Mouse (Mus musculus) hindbrain, embryonic 16.5 days (tissue): ENCODE data around the gene Ros1. TPM values are rescaled to one million over a fixed set of nuclear protein-coding genes. Genes with fewer than 3 reads are reported as not detected.

Experiments
- ATAC-seq: fragments of 200-750 bp; cut with Nextera tagmentation; 2 replicates; pipeline ENCODE4 v1.8.0; 2017; ENCODE audit warnings: moderate TSS enrichment, moderate library complexity
- H3K27ac ChIP-seq: fragments of 300-500 bp; sonication (generic); 2 replicates; pipeline ENCODE4 v1.5.1; 2014; ENCODE audit warnings: low read depth, mild to moderate bottlenecking, control low read depth, low read length, moderate library complexity
- H3K27me3 ChIP-seq: fragments of 300-500 bp; sonication (generic); replicated peaks from 2 replicates; pipeline ENCODE4 v1.6.1; 2014; ENCODE audit warnings: low read length; ENCODE audit not compliant: control insufficient read depth, insufficient read depth
- H3K36me3 ChIP-seq: fragments of 300-500 bp; sonication (generic); 2 replicates; pipeline ENCODE4 v1.6.1; 2014; ENCODE audit warnings: mild to moderate bottlenecking, low read length, moderate library complexity, mixed read lengths; ENCODE audit not compliant: control insufficient read depth, insufficient read depth
- H3K4me1 ChIP-seq: fragments of 300-500 bp; sonication (generic); 2 replicates; pipeline ENCODE4 v1.6.1; 2014; ENCODE audit warnings: low read depth, low read length; ENCODE audit not compliant: control insufficient read depth, insufficient read depth
- H3K4me2 ChIP-seq: fragments of 300-500 bp; sonication (generic); 2 replicates; pipeline ENCODE4 v1.6.1; 2014; ENCODE audit warnings: mild to moderate bottlenecking, low read length, control low read depth, moderate library complexity
- H3K4me3 ChIP-seq: fragments of 300-500 bp; sonication (generic); 2 replicates; pipeline ENCODE4 v1.5.1; 2014; ENCODE audit warnings: mild to moderate bottlenecking, low read length, control low read depth, moderate library complexity
- H3K9ac ChIP-seq: fragments of 300-500 bp; sonication (generic); 2 replicates; pipeline ENCODE4 v1.6.1; 2014; ENCODE audit warnings: low read depth, mild to moderate bottlenecking, control low read depth, low read length, moderate library complexity
- H3K9me3 ChIP-seq: fragments of 300-500 bp; sonication (generic); 2 replicates; pipeline ENCODE4 v1.6.1; 2014; ENCODE audit warnings: mild to moderate bottlenecking, low read length, moderate library complexity; ENCODE audit not compliant: control insufficient read depth
- WGBS: fragments of 180-500 bp; shearing (Covaris S2); extraction: QIAGEN DNeasy Blood & Tissue Kit; methylation state at CpG from one replicate; pipeline ENCODE4 v1.1.7; 2014; 5-methylcytosine and 5-hydroxymethylcytosine counted together
- polyA plus RNA-seq: library from polyadenylated mRNA; unstranded; fragments of >200 nt; fragmentation: Nextera tagmentation; extraction: Ambion mirVana; gene quantifications from 2 replicates; pipeline ENCODE4 v1.2.1, GENCODE M21; 2015

Ros1 gene
- polyA plus RNA-seq: not detected in 2 replicates

GRCm38 (mm10) chr10:52194957-52195852 is at the start of gene Ros1:
Gene Ros1, minus strand, starts transcription at chr10:52195244.
- no peak for ATAC-seq
- no peaks in the 10 kb centered on the region for H3K36me3 ChIP-seq
- no peak within 1 kb of the TSS for H3K27ac ChIP-seq
- no peaks in the 10 kb centered on the region for H3K9me3 ChIP-seq
- H3K4me2 ChIP-seq: no peak within 1 kb of the TSS
- no peak within 1 kb of the TSS for H3K4me3 ChIP-seq
- WGBS: 89% methylated on average over 7 of the region's 7 CpGs
- H3K9ac ChIP-seq: no peak within 1 kb of the TSS
- H3K27me3 ChIP-seq: no peaks in the 10 kb centered on the region
- H3K4me1 ChIP-seq: no peaks in the 10 kb centered on the region

GRCm38 (mm10) chr10:52242680-52243323 is 47.8 kb upstream of the Ros1 start:
- Histone ChIP-seq H3K4me3 (no peak overlapping the region), H3K27ac (no peak overlapping the region), H3K27me3 (no peaks in the 10 kb centered on the region), H3K36me3 (no peaks in the 10 kb centered on the region), H3K9ac (no peak overlapping the region), H3K4me1 (no peaks in the 10 kb centered on the region), H3K4me2 (no peak overlapping the region), H3K9me3 (no peaks in the 10 kb centered on the region)
- 0 out of 2 replicates have a peak, but pooled peaks have one; percentile 60 for ATAC-seq
- 37% methylated on average over 7 of the region's 7 CpGs for WGBS

GRCm38 (mm10) chr10:52242015-52242414 is 47.0 kb upstream of the Ros1 start:
- Histone ChIP-seq H3K9ac (no peak overlapping the region), H3K27me3 (no peaks in the 10 kb centered on the region), H3K27ac (no peak overlapping the region), H3K36me3 (no peaks in the 10 kb centered on the region), H3K9me3 (no peaks in the 10 kb centered on the region), H3K4me1 (no peaks in the 10 kb centered on the region), H3K4me2 (no peak overlapping the region), H3K4me3 (no peak overlapping the region)
- 86% methylated on average over 5 of the region's 5 CpGs for WGBS
- no peak for ATAC-seq

- Histone ChIP-seq H3K27ac (no peak overlapping the region), H3K27me3 (no peaks in the 10 kb centered on the region), H3K4me1 (peaks cover 12% of the 10 kb centered on the region), H3K4me2 (peak overlapping the region; percentile 92), H3K9ac (no peak overlapping the region), H3K4me3 (no peak overlapping the region; the same call in 1 of the 2 replicates), H3K36me3 (no peaks in the 10 kb centered on the region), H3K9me3 (no peaks in the 10 kb centered on the region)
- ATAC-seq: no peak
- WGBS: 84% methylated on average over 5 of the region's 5 CpGs
These were observed 40.4 kb upstream of the Ros1 start for GRCm38 (mm10) chr10:52235461-52235860.

DNA sequence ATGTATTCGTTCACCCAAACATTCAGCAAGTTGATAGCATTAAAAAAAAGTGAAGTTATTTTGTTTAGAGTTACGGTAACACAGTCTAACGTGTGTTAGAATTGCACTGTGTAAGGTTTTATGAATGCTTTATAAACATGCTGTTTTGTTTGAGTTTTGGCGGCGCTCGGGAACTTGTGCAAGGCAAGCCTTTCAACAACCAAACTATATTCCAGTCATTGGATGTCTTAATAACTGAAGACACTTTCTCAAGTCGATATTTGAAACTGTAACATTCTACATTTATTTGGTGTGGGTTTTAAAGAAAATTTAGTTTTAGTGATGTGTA is 39.6 kb upstream of the Ros1 start:
- peaks cover 12% of the 10 kb centered on the region for H3K4me1 ChIP-seq
- H3K9me3 ChIP-seq: no peaks in the 10 kb centered on the region
- H3K27ac ChIP-seq: no peak overlapping the region
- H3K4me2 ChIP-seq: peak overlapping the region; percentile 92
- H3K4me3 ChIP-seq: peak overlapping the region; percentile 69
- H3K27me3 ChIP-seq: no peaks in the 10 kb centered on the region
- no peaks in the 10 kb centered on the region for H3K36me3 ChIP-seq
- 9% methylated on average over 7 of the region's 7 CpGs for WGBS
- ATAC-seq: no peak
- no peak overlapping the region; the same call in 1 of the 2 replicates for H3K9ac ChIP-seq

GRCm38 (mm10) chr10:52233969-52234653 is 39.1 kb upstream of the Ros1 start:
- peaks cover 12% of the 10 kb centered on the region for H3K4me1 ChIP-seq
- H3K9me3 ChIP-seq: no peaks in the 10 kb centered on the region
- peak overlapping the region; percentile 92 for H3K4me2 ChIP-seq
- H3K27me3 ChIP-seq: no peaks in the 10 kb centered on the region
- H3K4me3 ChIP-seq: peak overlapping the region; percentile 69
- under 1% methylated on average over 30 of the region's 40 CpGs for WGBS
- H3K36me3 ChIP-seq: no peaks in the 10 kb centered on the region
- ATAC-seq: peak; percentile 70
- H3K27ac ChIP-seq: peak overlapping the region; percentile 74
- peak overlapping the region; percentile 81 for H3K9ac ChIP-seq

DNA sequence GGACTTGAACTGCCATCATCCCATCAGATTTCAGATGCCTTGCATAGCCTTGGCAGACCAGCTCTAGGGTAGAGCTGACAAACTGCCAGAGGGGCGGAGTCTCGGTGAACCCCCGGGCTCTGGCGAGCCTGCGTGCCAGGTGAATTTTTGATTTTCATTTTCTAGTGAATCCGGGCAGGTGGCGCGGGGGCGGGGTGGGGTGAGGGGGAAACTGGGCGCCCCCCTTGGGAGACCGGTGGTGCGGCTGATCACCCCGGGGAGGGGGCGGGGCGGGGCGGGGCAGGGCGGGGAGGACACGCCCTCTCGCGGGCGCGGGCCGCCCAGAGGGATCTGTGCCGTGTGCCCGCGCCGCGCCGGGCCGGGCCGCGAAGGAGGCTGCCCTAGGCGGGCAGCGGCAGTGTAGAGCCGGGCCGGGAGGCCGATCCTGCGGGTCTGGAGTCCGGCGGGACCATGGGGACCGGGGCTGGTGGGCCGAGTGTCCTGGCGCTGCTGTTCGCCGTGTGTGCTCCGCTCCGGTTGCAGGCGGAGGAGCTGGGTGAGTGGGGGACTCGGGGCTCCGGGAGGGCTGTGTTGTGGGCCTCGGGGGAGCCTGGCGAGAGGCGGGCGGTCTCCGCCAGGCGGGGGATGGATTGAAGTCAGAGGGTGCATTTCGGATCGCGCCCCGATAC is 38.4 kb upstream of the Ros1 start, which contains the start of gene Dcbld1:
Dcbld1 (plus strand) TSS at position 319 of the 668 bp plus-strand sequence.
- Histone ChIP-seq H3K9ac (peak within 1 kb of the TSS; percentile 81), H3K36me3 (no peaks in the 10 kb centered on the region), H3K4me1 (peaks cover 12% of the 10 kb centered on the region), H3K9me3 (no peaks in the 10 kb centered on the region), H3K4me3 (peak within 1 kb of the TSS; percentile 69), H3K4me2 (peak within 1 kb of the TSS; percentile 92), H3K27me3 (no peaks in the 10 kb centered on the region), H3K27ac (peak within 1 kb of the TSS; percentile 74)
- under 1% methylated on average over 39 of the region's 60 CpGs for WGBS
- ATAC-seq: peak; percentile 95

GRCm38 (mm10) chr10:52232196-52233176 is 37.4 kb upstream of the Ros1 start:
- Histone ChIP-seq H3K27ac (no peak overlapping the region), H3K9me3 (no peaks in the 10 kb centered on the region), H3K27me3 (no peaks in the 10 kb centered on the region), H3K4me1 (peaks cover 12% of the 10 kb centered on the region), H3K4me2 (peak overlapping the region; percentile 92), H3K4me3 (peak overlapping the region; percentile 69), H3K9ac (peak overlapping the region; percentile 81; the same call in 1 of the 2 replicates), H3K36me3 (no peaks in the 10 kb centered on the region)
- peak; percentile 35 for ATAC-seq
- WGBS: 14% methylated on average over 21 of the region's 21 CpGs
